Mouse (Mus musculus) small intestine, adult 2 months (tissue): ENCODE measurements at regions not wholly inside any gene's neighbourhood (a gene's known extent, or its start where the extent isn't known, plus 50 kb on each side); places are given as distances from the start of the nearest gene placed in this dataset.

Experiments
- CTCF ChIP-seq: fragments of 200-500 bp; IDR thresholded peaks from 2 replicates; pipeline ENCODE4 v1.5.1; 2012; ENCODE audit warnings: low read depth, mild to moderate bottlenecking, control low read depth, inconsistent platforms, low read length, moderate library complexity, mixed read lengths; ENCODE audit not compliant: insufficient replicate concordance, insufficient read length; ENCODE audit errors: extremely low read depth
- POLR2A ChIP-seq: fragments of 200-500 bp; IDR thresholded peaks from 2 replicates; pipeline ENCODE4 v1.6.1; 2012; ENCODE audit warnings: low read depth, mild to moderate bottlenecking, control low read depth, inconsistent platforms, low read length, moderate library complexity

DNA sequence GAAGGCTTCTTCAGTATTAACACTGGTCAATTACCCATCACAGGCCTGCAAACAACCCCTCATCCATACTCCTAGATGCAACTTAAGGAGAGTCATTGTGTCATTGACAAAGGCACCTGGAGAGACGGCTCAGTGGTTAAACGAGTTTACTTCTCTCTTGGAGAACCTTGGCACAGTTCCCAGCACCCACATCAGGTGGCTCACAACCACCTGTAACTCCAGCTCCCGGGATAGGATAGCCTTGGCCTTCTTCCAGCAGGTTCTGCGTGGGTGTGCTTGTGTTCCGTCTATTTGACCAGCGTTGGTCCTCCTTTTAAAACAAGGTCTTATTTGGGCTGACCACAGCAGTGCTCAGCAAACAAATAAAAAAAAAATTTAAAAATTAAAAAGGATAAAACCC is 63.9 kb upstream of the Foxk1 start:
- no peak for TF ChIP-seq POLR2A
- TF ChIP-seq CTCF = no peak
